Mouse (Mus musculus) lung, postnatal 0 days (tissue): ENCODE measurements around the gene Bpifb1. TPM values are rescaled to one million over a fixed set of nuclear protein-coding genes. Genes with fewer than 3 reads are reported as not detected.
"Not testable (repeated sequence)": the region's sequence is repeated elsewhere in the genome, so short reads cannot be mapped to it uniquely, and the experiment has no call there.

Source experiments
- ATAC-seq: fragments of 200-750 bp; cut with Nextera tagmentation; 2 replicates; pipeline ENCODE4 v1.8.0; 2017; ENCODE audit warnings: moderate library complexity
- DNase-seq: peaks from one replicate; pipeline ENCODE4 v3.0.0-alpha.2; 2016; ENCODE audit warnings: low spot score
- H3K27ac ChIP-seq: fragments of 300-500 bp; sonication (generic); 2 replicates; pipeline ENCODE4 v1.5.1; 2014; ENCODE audit warnings: antibody characterized with exemption, mild to moderate bottlenecking, low read length, mixed read lengths
- H3K27me3 ChIP-seq: fragments of 300-500 bp; sonication (generic); replicated peaks from 2 replicates; pipeline ENCODE4 v1.6.1; 2014; ENCODE audit warnings: low read length, mixed read lengths; ENCODE audit not compliant: insufficient read depth
- H3K36me3 ChIP-seq: fragments of 300-500 bp; sonication (generic); 2 replicates; pipeline ENCODE4 v1.6.1; 2014; ENCODE audit warnings: low read length, mixed read lengths; ENCODE audit not compliant: insufficient read depth
- H3K4me1 ChIP-seq: fragments of 300-500 bp; sonication (generic); 2 replicates; pipeline ENCODE4 v1.6.1; 2014; ENCODE audit warnings: antibody characterized with exemption, low read depth, low read length, mixed read lengths; ENCODE audit not compliant: insufficient read depth
- H3K4me2 ChIP-seq: fragments of 300-500 bp; sonication (generic); replicated peaks from 2 replicates; pipeline ENCODE4 v1.6.1; 2014; ENCODE audit warnings: low read depth, mild to moderate bottlenecking, low read length, moderate library complexity, mixed read lengths
- H3K4me3 ChIP-seq: fragments of 300-500 bp; sonication (generic); 2 replicates; pipeline ENCODE4 v1.5.1; 2014; ENCODE audit warnings: low read depth, low read length
- H3K9ac ChIP-seq: fragments of 300-500 bp; sonication (generic); replicated peaks from 2 replicates; pipeline ENCODE4 v1.6.1; 2014; ENCODE audit warnings: low read depth, mild to moderate bottlenecking
- H3K9me3 ChIP-seq: fragments of 300-500 bp; sonication (generic); 2 replicates; pipeline ENCODE4 v1.6.1; 2016; ENCODE audit warnings: low read length, mixed read lengths
- CTCF ChIP-seq: IDR thresholded peaks from 2 replicates; pipeline ENCODE4 v1.5.1; 2016; ENCODE audit warnings: antibody characterized with exemption, mild to moderate bottlenecking
- EP300 ChIP-seq: IDR thresholded peaks from 2 replicates; pipeline ENCODE4 v1.6.1; 2016; ENCODE audit warnings: antibody characterized with exemption, mild to moderate bottlenecking, control low read depth
- WGBS: fragments of 180-500 bp; shearing (Covaris S2); extraction: QIAGEN DNeasy Blood & Tissue Kit; methylation state at CpG from one replicate; pipeline ENCODE4 v1.1.7; 2014; 5-methylcytosine and 5-hydroxymethylcytosine counted together
- polyA plus RNA-seq: library from polyadenylated mRNA; unstranded; fragments of >200 nt; fragmentation: Nextera tagmentation; extraction: Ambion mirVana; gene quantifications from 2 replicates; pipeline ENCODE4 v1.2.1, GENCODE M21; 2015

Bpifb1 gene
- polyA plus RNA-seq, 1 experiment from 2014 or later = 7.3 TPM

DNA sequence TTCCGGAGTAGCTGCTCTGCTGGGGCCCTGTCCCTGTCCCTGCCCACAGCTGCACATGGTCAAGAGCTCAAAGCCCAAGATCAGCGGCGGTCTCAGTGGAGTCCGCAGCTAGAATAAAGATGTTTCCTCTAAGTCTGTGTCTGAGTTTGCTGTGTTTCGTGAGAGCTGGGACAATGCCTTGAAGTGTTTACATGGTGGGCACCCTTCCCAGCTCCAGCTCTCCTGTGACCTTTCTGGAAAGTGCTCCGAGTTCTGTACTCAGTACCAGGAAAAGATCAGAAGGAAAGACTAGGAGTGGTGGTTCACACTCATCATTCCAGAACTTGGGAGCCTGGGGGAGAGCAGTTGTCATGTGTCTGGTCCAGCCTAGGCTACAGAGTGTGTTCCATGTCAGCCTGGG lies 50.2 kb downstream of the Bpifb1 start:
- Histone ChIP-seq H3K4me2 (no peak overlapping the region), H3K36me3 (no peaks in the 10 kb centered on the region), H3K9me3 (no peaks in the 10 kb centered on the region), H3K4me3 (no peak overlapping the region), H3K9ac (no peak overlapping the region), H3K27ac (no peak overlapping the region), H3K4me1 (no peaks in the 10 kb centered on the region), H3K27me3 (no peaks in the 10 kb centered on the region)
- ATAC-seq = peak; percentile 23; the same call in 1 of the 2 replicates
- DNase-seq = peak; percentile 18
- TF ChIP-seq CTCF (no peak), EP300 (no peak)
- 35% methylated on average over 6 of the region's 6 CpGs for WGBS

DNA sequence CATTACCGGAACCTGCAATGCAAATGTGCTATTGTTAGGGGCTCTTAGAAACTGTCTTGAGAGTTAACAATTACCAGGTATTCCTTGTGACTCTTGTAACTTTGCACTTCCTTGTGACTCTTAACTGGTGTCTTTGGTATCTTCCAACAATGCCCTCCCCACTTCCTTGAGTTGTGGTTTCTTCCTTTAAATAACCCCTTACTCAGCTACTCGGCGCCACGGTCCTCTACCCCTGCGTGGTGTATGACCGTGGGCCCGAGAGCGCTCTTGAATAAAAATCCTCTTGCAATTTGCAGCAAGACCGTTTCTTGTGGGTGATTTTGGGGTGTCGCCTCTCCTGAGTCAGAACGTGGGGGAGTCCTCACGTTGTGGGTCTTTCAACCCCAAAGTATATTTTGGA lies 52.1 kb downstream of the Bpifb1 start:
- not testable (repeated sequence) for ATAC-seq, DNase-seq, H3K27ac ChIP-seq, H3K4me3 ChIP-seq, H3K36me3 ChIP-seq, H3K4me2 ChIP-seq, H3K9ac ChIP-seq, H3K9me3 ChIP-seq, H3K4me1 ChIP-seq, H3K27me3 ChIP-seq
- WGBS = 93% methylated on average over 10 of the region's 12 CpGs

GRCm38 (mm10) chr2:154243356-154244036 lies 52.9 kb downstream of the Bpifb1 start:
- Histone ChIP-seq H3K9me3 (no peaks in the 10 kb centered on the region), H3K27me3 (no peaks in the 10 kb centered on the region), H3K27ac (no peak overlapping the region), H3K4me1 (no peaks in the 10 kb centered on the region), H3K9ac (no peak overlapping the region), H3K36me3 (no peaks in the 10 kb centered on the region), H3K4me3 (no peak overlapping the region), H3K4me2 (no peak overlapping the region)
- WGBS = 83% methylated on average over 10 of the region's 10 CpGs
- TF ChIP-seq CTCF = no peak
- no peak for TF ChIP-seq EP300
- DNase-seq (no peak), ATAC-seq (no peak)

- Histone ChIP-seq H3K27me3 (no peaks in the 10 kb centered on the region), H3K4me2 (no peak overlapping the region), H3K36me3 (no peaks in the 10 kb centered on the region), H3K4me1 (no peaks in the 10 kb centered on the region), H3K27ac (no peak overlapping the region), H3K4me3 (no peak overlapping the region), H3K9ac (no peak overlapping the region), H3K9me3 (no peaks in the 10 kb centered on the region)
- no peak for DNase-seq
- 86% methylated on average over 5 of the region's 5 CpGs for WGBS
- ATAC-seq = no peak
- TF ChIP-seq CTCF = no peak
- no peak for TF ChIP-seq EP300
Measured at GRCm38 (mm10) chr2:154245322-154245721, 54.7 kb downstream of the Bpifb1 start.

DNA sequence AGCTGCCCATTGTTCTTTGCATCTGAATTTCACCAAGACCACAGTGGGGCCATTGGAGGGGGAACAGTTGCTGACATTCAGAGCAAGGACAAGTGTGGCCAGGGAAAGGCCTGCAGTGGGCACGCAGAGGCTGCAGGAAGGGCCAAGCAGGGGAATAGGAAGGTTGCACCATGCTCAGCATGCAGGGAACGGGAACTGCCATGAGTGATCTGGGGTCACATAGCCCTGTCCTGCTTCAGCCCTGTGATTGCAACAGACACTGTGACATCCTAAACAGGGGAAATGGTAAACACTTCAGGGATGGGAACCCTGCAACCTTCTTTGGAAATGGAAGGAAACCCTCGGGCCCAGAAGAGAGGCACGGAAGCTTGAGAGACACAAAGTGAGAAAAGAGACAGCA lies 64.6 kb downstream of the Bpifb1 start:
- H3K9ac ChIP-seq, H3K4me2 ChIP-seq, H3K9me3 ChIP-seq, H3K4me1 ChIP-seq, DNase-seq, H3K4me3 ChIP-seq, H3K27ac ChIP-seq, H3K27me3 ChIP-seq, ATAC-seq, H3K36me3 ChIP-seq: not testable (repeated sequence)
- WGBS = 80% methylated on average over 2 of the region's 4 CpGs

- DNase-seq (no peak), ATAC-seq (no peak)
- TF ChIP-seq CTCF = no peak
- TF ChIP-seq EP300 = no peak
- H3K4me3 ChIP-seq = no peak overlapping the region
- no peaks in the 10 kb centered on the region for H3K9me3 ChIP-seq
- H3K4me2 ChIP-seq = no peak overlapping the region
- no peak overlapping the region for H3K9ac ChIP-seq
- no peaks in the 10 kb centered on the region for H3K27me3 ChIP-seq
- 66% methylated on average over 4 of the region's 4 CpGs for WGBS
- no peak overlapping the region for H3K27ac ChIP-seq
- H3K4me1 ChIP-seq = no peaks in the 10 kb centered on the region
- H3K36me3 ChIP-seq = no peaks in the 10 kb centered on the region
Measured at GRCm38 (mm10) chr2:154255770-154256169, 65.2 kb downstream of the Bpifb1 start.

- WGBS = 68% methylated on average over 5 of the region's 5 CpGs
- H3K27me3 ChIP-seq, DNase-seq: not testable (repeated sequence)
Measured at GRCm38 (mm10) chr2:154257554-154257953, 66.9 kb downstream of the Bpifb1 start, which contains the start of gene Bpifb9a. TSS of gene Bpifb9a (plus strand) at chr2:154257854.

GRCm38 (mm10) chr2:154264397-154264796 lies 73.8 kb downstream of the Bpifb1 start:
- H3K4me1 ChIP-seq, H3K9ac ChIP-seq: not testable (repeated sequence)
- 80% methylated on average over 3 of the region's 3 CpGs for WGBS

More at GRCm38 (mm10) chr2:154257554-154257953, 66.9 kb downstream of the Bpifb1 start, which contains the start of gene Bpifb9a:
- not testable (repeated sequence) for H3K36me3 ChIP-seq, H3K4me1 ChIP-seq, H3K4me3 ChIP-seq, H3K9ac ChIP-seq, H3K27ac ChIP-seq, H3K4me2 ChIP-seq, ATAC-seq, H3K9me3 ChIP-seq

More at GRCm38 (mm10) chr2:154264397-154264796, 73.8 kb downstream of the Bpifb1 start:
- H3K4me3 ChIP-seq, H3K4me2 ChIP-seq, H3K27ac ChIP-seq, H3K9me3 ChIP-seq, H3K36me3 ChIP-seq, H3K27me3 ChIP-seq, DNase-seq: not testable (repeated sequence)
- 0 out of 2 replicates have a peak, but pooled peaks have one; percentile 23 for ATAC-seq
